Mouse (Mus musculus) Patski (cell line): ENCODE data around the gene Dbt. TPM values are rescaled to one million over a fixed set of nuclear protein-coding genes. Genes with fewer than 3 reads are reported as not detected.

Experiments
- ATAC-seq: fragments of 100-300 bp; one replicate; pipeline ENCODE4 v1.8.0; 2021
- CTCF ChIA-PET: fragments of 350-600 bp; sonication (Branson Sonifier 250); formaldehyde crosslinking; loops from one replicate; lab custom pipeline; 2022; ENCODE audit warnings: inconsistent platforms; lab: Charles Lee
- POLR2A ChIA-PET: fragments of 350-600 bp; sonication (Branson Sonifier 250); formaldehyde crosslinking; loops from one replicate; lab custom pipeline; 2022; ENCODE audit warnings: antibody characterized with exemption, inconsistent platforms; lab: Charles Lee
- DNase-seq: peaks from one replicate; pipeline ENCODE4 v3.0.0-alpha.2; 2011; ENCODE audit warnings: low read depth, low spot score
- H3K27me3 ChIP-seq: fragments of 371-371 bp; one replicate; pipeline ENCODE4 v1.5.1; 2021
- CTCF ChIP-seq: fragments of 100-300 bp; IDR thresholded peaks from one replicate; pipeline ENCODE4 v1.5.1; 2021
- in situ Hi-C: fragments of 300-500 bp; cut with MboI; formaldehyde crosslinking; loops from 3 replicates; pipeline ENCODE4 v1.11.1; 2018; ENCODE audit warnings: low pct_unique_long_range_greater_than_20kb, mixed read lengths
- polyA plus RNA-seq: library from polyadenylated mRNA; unstranded; gene quantifications from one replicate; pipeline ENCODE4 v1.2.3, GENCODE M21; 2021

The Dbt gene
- polyA plus RNA-seq, result 60.5 TPM

DNA sequence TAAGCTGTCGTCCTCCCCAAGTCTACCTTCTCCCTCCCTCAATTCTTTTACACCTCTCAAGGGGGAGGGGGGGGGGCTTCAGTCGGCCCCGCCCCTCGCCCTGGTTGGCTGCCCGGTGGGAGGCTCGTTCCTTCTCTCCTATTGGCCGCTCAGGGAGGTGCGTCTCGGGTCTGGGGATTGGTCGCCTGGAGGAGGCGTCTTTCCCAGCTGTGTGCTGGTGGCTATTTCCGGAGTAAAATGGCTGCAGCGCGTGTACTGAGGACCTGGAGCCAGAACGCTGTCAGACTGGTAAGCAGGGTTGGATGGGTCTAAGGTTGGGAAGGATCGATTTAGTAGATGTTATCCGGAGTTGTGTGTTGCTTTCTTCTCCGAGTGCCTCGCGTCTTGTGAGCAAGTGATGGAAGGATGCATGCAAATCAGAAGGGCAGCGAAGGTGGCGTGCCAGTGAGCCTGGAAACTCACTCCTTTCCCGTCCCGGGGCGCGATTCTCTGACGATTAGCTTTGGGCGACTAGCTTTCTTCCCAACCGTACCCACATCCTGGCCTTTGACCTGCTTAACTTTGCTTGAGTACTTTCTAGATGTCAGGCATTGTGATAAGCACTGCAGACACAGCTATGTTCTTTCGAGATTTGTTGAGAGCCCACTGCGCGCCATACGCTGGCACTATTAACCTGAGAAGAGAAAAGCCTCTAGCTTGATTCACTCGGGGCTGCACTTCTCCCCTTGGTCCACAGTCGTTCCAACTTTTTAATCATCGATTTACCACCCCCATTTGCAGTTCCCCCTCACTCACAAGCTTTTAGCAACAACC lies at the start of gene Dbt:
Gene Dbt (plus strand): TSS at position 167 of the 813 bp plus-strand sequence.
- CTCF ChIA-PET, result interaction anchor here (0.6 to 2.7 kb wide), 22 partner anchors 9 to 453 kb away, joined by 3 to 10 read pairs (median 4); partner anchors contain the start of gene Cdc14a
- TF ChIP-seq CTCF, result no peak
- in situ Hi-C loops, result loop anchor here (5.0 kb wide), 3 partner anchors 64 to 324 kb away; no protein-coding TSS in a partner anchor
- DNase-seq (peak; percentile 86), ATAC-seq (peak; percentile 97)
- H3K27me3 ChIP-seq, result no peaks in the 10 kb centered on the region
- POLR2A ChIA-PET, result interaction anchor here (0.6 to 1.9 kb wide), 3 partner anchors 21 to 81 kb away, joined by 3 to 6 read pairs (median 4); partner anchors contain the start of gene Sass6

DNA sequence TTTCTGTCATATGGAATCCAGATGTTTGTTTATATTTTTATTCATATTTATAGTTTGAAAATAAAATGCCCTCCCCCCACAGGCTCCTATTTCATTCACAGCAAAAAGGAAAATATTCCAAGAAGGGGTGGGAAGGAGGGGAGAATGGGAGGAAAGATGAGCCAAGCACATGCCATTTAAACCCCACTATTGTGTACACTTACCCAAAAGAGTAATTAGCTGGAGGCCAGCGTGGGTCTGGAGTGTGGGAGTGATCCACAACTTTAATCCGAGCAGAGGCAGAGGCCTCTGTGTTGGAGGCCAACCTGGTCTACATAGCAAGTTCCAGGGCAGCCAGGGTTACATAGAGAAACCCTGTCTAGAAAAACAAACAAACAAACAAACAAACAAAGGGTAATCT lies 48.6 kb upstream of the Dbt start:
- ATAC-seq (no peak), DNase-seq (no peak)
- in situ Hi-C loops, result no loop called here
- ChIA-PET CTCF (interaction anchor here (0.7 to 1.8 kb wide), 2 partner anchors 19 to 40 kb away, joined by 3 to 5 read pairs; no protein-coding TSS in a partner anchor), POLR2A (no interaction called here)
- no peaks in the 10 kb centered on the region for H3K27me3 ChIP-seq
- TF ChIP-seq CTCF, result no peak

DNA sequence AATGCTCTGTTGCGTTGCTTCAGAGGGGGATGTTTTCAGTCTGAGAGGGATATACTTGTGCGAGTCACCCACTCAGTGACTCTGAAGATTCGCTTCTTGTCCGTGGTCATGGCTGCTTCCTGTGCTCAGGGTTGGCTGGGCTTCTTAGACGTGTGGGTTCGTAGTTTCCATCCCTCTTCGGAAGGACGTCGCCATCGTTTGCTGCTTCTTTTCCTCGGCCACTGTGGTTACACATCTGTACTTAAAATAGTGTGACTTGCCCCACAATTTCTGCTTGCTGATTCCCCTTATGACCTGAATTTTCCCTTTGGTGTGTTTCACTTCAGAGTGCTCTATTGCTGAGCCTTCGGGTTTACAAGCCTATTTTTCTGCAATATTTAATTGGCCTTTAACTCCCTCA lies 47.2 kb upstream of the Dbt start:
- H3K27me3 ChIP-seq, result no peaks in the 10 kb centered on the region
- DNase-seq, result no peak
- ATAC-seq, result no peak
- POLR2A ChIA-PET, result no interaction called here
- in situ Hi-C loops, result no loop called here
- CTCF ChIA-PET, result interaction anchor here (1.2 to 1.7 kb wide), 2 partner anchors 11 to 41 kb away, joined by 3 to 4 read pairs; no protein-coding TSS in a partner anchor
- no peak for TF ChIP-seq CTCF

DNA sequence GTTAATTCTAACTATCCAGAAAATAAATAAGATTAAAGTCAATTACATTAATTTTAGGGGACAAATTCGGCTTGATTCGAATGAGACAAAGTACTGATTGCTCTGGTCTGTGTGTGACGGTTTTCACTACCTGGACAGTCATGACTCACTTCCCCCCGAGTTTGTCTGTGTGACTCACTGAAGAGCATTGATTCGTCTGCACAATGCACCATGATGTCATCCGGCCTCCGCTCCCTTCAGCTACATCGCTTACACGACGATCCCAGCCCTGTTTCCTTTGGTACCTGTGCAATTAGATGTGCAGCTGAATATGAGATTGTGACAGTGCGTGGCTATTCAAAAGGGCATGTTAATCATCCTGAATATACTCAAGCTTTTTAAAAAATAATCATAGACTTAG lies 38.3 kb upstream of the Dbt start:
- DNase-seq, result peak; percentile 28
- no peak for TF ChIP-seq CTCF

DNA sequence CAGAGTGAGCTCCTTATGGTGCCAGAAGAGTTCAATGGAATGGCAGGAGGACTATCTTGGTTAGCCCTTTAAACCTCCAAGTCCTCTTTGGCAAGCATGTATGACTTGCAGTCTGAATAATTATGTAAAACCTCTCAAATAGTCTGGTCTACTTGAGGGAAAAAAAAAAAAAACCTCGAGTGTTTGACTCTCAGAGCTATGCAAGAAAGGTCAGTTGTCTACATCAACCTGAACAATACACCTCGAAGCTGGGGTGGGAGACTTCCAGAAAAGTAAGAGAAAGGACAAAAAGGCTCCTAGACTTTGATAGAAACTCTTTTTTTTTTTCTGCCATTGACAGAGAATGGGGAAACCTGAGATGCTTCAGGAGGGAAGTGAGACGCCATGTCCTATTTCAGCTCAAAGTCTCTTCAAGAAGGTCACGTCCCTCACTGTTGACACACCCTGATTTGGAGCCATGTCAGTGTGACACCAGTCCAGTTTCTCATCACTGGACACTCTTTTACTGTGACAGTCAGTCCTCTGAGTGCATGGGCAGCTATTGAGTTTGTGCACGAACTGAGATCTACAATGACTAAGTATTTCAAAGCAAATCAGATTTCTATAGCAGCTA lies 36.1 kb upstream of the Dbt start:
- POLR2A ChIA-PET, result no interaction called here
- no peak for TF ChIP-seq CTCF
- in situ Hi-C loops, result no loop called here
- CTCF ChIA-PET, result interaction anchor here (0.8 to 3.1 kb wide), 5 partner anchors 9 to 145 kb away, joined by 3 to 8 read pairs (median 4); no protein-coding TSS in a partner anchor
- H3K27me3 ChIP-seq, result no peaks in the 10 kb centered on the region
- ATAC-seq, result no peak
- DNase-seq, result no peak

More for the DNA sequence above, 38.3 kb upstream of the Dbt start:
- POLR2A ChIA-PET, result interaction anchor here (0.5 to 1.5 kb wide), 3 partner anchors 50 to 91 kb away, joined by 3 to 4 read pairs (median 3); no protein-coding TSS in a partner anchor
- no peaks in the 10 kb centered on the region for H3K27me3 ChIP-seq
- in situ Hi-C loops, result no loop called here
- CTCF ChIA-PET, result interaction anchor here (1.0 to 3.1 kb wide), 4 partner anchors 24 to 134 kb away, joined by 3 to 8 read pairs (median 4); no protein-coding TSS in a partner anchor
- peak; percentile 78 for ATAC-seq

DNA sequence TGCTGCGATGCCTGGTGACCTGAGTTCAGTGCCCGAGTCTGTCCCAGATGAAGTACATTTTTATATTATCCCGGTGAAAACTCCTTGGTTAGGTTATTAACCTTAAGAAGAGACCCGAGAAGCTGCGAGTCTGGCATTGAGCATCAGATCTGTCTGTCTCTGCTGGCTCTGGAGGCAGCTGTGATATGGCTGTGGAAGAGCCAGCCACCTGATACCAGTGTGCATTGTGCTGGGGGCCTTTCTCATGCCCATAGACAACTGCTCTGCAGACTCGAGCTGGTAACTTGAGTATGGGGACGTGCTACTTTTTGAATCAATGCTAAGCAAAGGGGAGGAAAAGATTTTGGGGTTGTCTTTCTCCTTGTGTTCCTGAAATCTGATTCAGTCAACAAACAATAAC lies 35.5 kb upstream of the Dbt start:
- ATAC-seq, result no peak

DNA sequence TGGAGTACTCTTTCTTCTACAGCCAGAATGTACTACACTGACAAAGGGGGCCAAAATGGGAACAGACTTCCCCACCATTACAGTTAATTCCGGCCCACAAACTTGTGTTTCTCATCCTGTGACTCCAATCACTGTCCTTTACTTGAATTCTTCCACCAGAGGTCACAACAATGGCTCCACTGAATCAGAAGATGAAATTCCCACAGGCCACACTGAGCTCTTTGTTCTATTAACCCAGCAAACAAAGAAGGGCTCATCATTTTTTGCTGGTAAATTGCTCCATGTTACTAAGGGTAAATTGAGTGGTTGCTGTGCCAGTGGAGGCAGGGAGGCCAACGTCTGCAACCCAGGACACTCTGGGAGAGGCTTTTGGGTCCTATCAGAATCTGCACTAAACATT lies 32.8 kb upstream of the Dbt start:
- H3K27me3 ChIP-seq, result no peaks in the 10 kb centered on the region
- TF ChIP-seq CTCF, result no peak
- ChIA-PET POLR2A (interaction anchor here (0.6 kb wide), 1 partner anchor 80 kb away, joined by 3 read pairs; no protein-coding TSS in a partner anchor), CTCF (interaction anchor here (1.0 to 1.4 kb wide), 3 partner anchors 10 to 55 kb away, joined by 3 to 5 read pairs (median 4); no protein-coding TSS in a partner anchor)
- ATAC-seq, result no peak
- DNase-seq, result no peak
- in situ Hi-C loops, result no loop called here

More for the DNA sequence above, 35.5 kb upstream of the Dbt start:
- no peaks in the 10 kb centered on the region for H3K27me3 ChIP-seq
- no peak for DNase-seq
- no peak for TF ChIP-seq CTCF
- POLR2A ChIA-PET, result no interaction called here
- in situ Hi-C loops, result no loop called here
- CTCF ChIA-PET, result interaction anchor here (0.8 to 3.1 kb wide), 5 partner anchors 8 to 146 kb away, joined by 3 to 8 read pairs (median 4); no protein-coding TSS in a partner anchor

DNA sequence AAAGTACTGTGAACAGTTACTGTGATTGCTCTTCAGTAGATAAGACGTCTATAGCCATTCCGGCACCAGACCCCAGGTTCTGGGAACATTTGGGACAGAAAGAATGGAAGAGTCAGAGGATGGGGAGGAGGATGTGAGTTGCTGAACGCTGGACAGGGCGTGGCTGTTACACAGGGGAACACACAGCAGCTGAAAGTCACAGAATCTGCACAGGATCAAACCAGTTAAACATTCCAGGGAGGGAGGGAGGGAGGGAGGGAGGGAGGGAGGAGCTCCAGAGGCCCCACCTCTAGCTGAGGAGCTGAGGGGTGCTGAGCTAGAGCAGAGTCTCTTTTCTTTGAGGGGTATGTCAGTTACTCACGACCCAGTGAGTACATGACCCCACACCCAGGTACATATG lies 31.9 kb upstream of the Dbt start:
- H3K27me3 ChIP-seq, result no peaks in the 10 kb centered on the region
- no peak for ATAC-seq
- POLR2A ChIA-PET, result no interaction called here

DNA sequence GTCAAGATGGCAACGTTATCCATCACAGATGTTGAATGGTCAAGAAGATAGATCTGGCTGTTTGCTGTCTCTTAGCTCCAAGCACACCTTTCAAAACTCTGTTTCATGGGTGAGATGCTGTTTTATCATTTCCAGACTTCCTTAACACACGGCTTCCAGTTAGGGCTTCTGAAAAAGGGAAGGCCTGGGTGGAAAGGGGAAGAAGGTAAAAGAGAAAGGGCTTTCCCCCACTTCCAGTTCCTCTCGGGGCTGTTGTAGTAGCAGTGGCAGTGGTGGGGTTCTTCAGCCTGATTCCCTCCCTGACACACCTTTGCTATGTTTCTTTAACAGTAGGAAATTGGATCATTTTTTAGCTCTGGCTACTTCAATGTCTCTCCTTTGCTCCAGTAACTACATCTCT lies 30.1 kb upstream of the Dbt start:
- in situ Hi-C loops, result no loop called here
- POLR2A ChIA-PET, result interaction anchor here (0.6 kb wide), 1 partner anchor 151 kb away, joined by 3 read pairs; no protein-coding TSS in a partner anchor
- CTCF ChIA-PET, result interaction anchor here (0.7 to 1.6 kb wide), 4 partner anchors 9 to 151 kb away, joined by 3 to 6 read pairs (median 3); no protein-coding TSS in a partner anchor
- ATAC-seq, result no peak
- no peak for TF ChIP-seq CTCF
- DNase-seq, result no peak
- H3K27me3 ChIP-seq, result no peaks in the 10 kb centered on the region

More for the DNA sequence above, 31.9 kb upstream of the Dbt start:
- in situ Hi-C loops, result no loop called here
- CTCF ChIA-PET, result no interaction called here
- DNase-seq, result no peak
- no peak for TF ChIP-seq CTCF

DNA sequence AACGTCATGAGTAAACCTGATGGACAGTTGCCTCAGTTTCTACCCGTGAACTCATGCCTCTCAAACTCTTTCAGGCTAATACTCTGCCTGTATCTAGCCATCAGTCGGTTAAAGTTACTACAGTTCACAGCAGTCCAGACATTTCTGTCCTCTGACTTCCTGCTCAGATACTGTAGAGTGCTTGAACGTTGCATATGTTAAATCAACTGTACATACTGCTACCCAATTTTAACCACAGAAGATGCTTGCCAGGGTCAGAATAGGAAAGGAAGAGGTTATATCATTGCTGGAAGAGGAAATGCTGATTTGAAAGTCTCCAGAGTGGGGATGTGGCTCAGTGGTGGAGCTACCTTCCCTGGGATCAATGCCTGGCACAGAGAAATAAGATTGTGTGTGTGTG lies 29.6 kb upstream of the Dbt start:
- in situ Hi-C loops, result no loop called here
- DNase-seq (no peak), ATAC-seq (no peak)
- ChIA-PET POLR2A (interaction anchor here (0.6 kb wide), 1 partner anchor 152 kb away, joined by 3 read pairs; no protein-coding TSS in a partner anchor), CTCF (interaction anchor here (1.0 to 1.6 kb wide), 3 partner anchors 9 to 18 kb away, joined by 3 to 6 read pairs (median 3); no protein-coding TSS in a partner anchor)
- TF ChIP-seq CTCF, result no peak
- no peaks in the 10 kb centered on the region for H3K27me3 ChIP-seq
